Mouse (Mus musculus) c-Kit-positive CD71-positive TER-119-negative erythroid progenitor cells, embryonic 14.5 days (primary cell): ENCODE results near the gene Usp17la.
"Not testable (repeated sequence)": the region's sequence is repeated elsewhere in the genome, so short reads cannot be mapped to it uniquely, and the experiment has no call there.

ENCODE experiments used
- DNase-seq: peaks from one replicate; pipeline ENCODE4 v3.0.0-alpha.2; 2013; ENCODE audit warnings: low read depth

The Usp17la gene

GRCm38 (mm10) chr7:104856709-104857108, at the start of gene Usp17la:
Usp17la (plus strand) TSS chr7:104857009.
- DNase-seq, result not testable (repeated sequence)

- DNase-seq, result not testable (repeated sequence)
Measured at GRCm38 (mm10) chr7:104810335-104810734, 46.5 kb upstream of the Usp17la start.

- no peak for DNase-seq
Measured at GRCm38 (mm10) chr7:104842503-104842902, 14.3 kb upstream of the Usp17la start, which contains the start of gene Usp17lb. Usp17lb (minus strand) TSS chr7:104842603.

GRCm38 (mm10) chr7:104843731-104844287, 13.0 kb upstream of the Usp17la start:
- DNase-seq, result no peak

- not testable (repeated sequence) for DNase-seq
Measured at GRCm38 (mm10) chr7:104851546-104851945, 5.3 kb upstream of the Usp17la start.

- DNase-seq, result no peak
Measured at GRCm38 (mm10) chr7:104855248-104855750, 1.5 kb upstream of the Usp17la start.

- no peak for DNase-seq
Measured at GRCm38 (mm10) chr7:104857683-104858082, 874 bp downstream of the Usp17la start.

GRCm38 (mm10) chr7:104861381-104861780, 4.6 kb downstream of the Usp17la start:
- DNase-seq, result no peak

GRCm38 (mm10) chr7:104877731-104878130, 20.9 kb downstream of the Usp17la start, which contains the start of gene Olfr665:
Olfr665 (plus strand) TSS chr7:104878031.
- no peak for DNase-seq

GRCm38 (mm10) chr7:104895852-104896251, 39.0 kb downstream of the Usp17la start, which contains the start of gene Olfr666:
Olfr666 (minus strand) TSS chr7:104895952.
- DNase-seq, result no peak
